Mouse (Mus musculus) liver, postnatal 0 days (tissue): ENCODE results near the gene Disp2.

Experiments
- CTCF ChIP-seq: sonication (generic); IDR thresholded peaks from 2 replicates; pipeline ENCODE4 v1.5.1; 2016; ENCODE audit warnings: antibody characterized with exemption, low read depth
- EP300 ChIP-seq: IDR thresholded peaks from 2 replicates; pipeline ENCODE4 v1.6.1; 2016; ENCODE audit warnings: antibody characterized with exemption, low read depth, mild to moderate bottlenecking

GRCm38 (mm10) chr2:118806860-118807259, 27.3 kb downstream of the Disp2 start:
- TF ChIP-seq EP300 (no peak), CTCF (no peak)
